Mouse (Mus musculus): ENCODE results near the gene Bmpr1b. TPM values are rescaled to one million over a fixed set of nuclear protein-coding genes. Genes with fewer than 3 reads are reported as not detected.
"Not testable (repeated sequence)": the region's sequence is repeated elsewhere in the genome, so short reads cannot be mapped to it uniquely, and the experiment has no call there.

The Bmpr1b gene
- polyA plus RNA-seq (2017; shearing (Covaris generic)) = not detected

DNA sequence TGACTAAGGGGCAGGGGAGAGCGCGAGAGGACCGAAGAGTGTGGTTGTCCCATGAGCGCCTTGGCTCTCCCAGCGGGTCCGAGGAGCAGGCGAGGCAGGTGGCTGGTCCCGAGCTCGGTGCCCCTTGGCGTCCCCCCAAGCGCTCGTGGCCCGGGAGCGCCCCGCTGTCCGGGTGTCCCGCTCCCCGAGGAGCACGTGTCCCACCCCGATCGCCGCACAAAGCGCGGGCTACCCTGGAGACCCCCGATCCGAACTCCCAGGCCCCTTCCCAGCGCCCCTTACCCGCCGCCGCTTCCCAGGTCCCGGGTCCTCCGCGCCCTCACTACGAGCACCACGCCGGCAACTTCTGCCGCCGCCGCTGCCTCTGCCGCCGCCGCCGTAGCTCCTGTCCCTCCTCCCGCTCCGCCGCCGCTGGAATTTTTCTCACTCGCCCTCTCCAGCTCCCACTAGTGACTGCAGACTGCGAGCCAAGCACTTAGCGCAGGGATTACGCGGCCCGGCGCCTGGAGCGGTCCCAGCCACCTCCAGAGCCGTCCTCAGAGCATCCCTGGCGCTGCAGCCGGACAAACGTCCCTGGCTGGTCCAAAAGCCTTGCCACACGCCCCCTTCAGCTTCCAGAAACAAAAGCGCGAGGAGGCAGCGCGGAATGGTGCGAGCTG, at the start of gene Bmpr1b:
TSS of gene Bmpr1b (minus strand) at position 563 of the 659 bp plus-strand sequence.
- no peak for ATAC-seq

- no peak for ATAC-seq
Measured at GRCm38 (mm10) chr3:142212821-142213220, 43.6 kb upstream of the Bmpr1b start.

DNA sequence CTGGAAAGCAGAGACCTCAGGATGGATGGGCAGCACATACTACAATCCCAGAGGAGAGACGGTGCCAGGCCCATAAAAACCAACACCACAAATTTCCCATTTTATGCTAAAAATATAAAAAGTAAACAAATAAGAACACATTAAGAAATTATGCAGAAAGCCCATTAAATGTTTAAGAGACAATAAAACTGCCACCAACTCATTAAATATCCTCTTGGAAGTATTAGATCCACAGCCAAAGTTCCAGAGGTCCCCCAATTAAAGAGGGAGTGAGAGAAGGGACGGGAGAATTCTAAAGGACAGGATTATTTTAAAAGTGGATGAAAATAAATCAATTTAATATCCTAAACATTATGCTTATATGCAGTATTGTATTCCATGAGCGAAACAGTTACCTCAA, 43.0 kb upstream of the Bmpr1b start:
- no peak for ATAC-seq

GRCm38 (mm10) chr3:142209981-142210380, 40.8 kb upstream of the Bmpr1b start:
- no peak for ATAC-seq

DNA sequence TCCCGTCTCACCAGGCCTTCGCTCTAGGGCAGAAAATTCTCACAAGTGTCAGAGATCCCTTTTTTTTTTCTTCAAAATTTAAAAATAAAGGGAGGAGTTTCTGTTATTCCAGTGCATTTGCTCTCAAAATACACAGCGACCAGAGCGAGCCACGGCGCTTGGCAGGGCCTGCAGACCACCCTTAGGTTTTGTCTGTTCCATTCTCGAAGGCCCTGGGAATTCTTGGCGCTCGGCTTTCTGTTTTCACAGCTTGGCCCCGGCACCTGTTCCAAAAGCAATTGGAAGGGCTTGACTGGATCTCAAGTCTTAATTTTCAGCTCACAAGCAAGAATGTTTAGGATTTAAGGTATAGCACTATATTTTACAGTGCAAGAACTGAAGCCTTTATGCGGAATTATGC, 39.8 kb upstream of the Bmpr1b start:
- no peak for ATAC-seq

DNA sequence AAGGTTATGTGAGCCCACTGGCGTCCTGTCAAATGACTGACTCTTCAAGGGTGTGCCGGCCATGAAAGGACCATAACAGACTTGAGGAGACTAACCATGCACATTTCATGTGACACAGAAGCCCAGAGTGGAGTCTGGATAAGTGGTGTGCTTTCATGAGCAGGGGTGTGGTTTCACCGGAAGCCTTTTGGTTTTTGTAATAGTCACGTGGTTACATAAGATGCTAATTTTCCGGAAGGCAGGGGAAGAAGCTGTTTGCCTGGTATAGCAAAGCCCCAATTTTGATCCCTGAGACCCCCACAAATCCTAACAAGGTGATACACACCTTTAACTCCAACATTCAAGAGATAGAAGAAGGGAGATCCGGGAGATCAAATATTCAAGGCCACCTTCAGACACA, 38.3 kb upstream of the Bmpr1b start:
- no peak for ATAC-seq

GRCm38 (mm10) chr3:142206316-142206715, 37.1 kb upstream of the Bmpr1b start:
- ATAC-seq = no peak

- ATAC-seq = no peak
Measured at GRCm38 (mm10) chr3:142196142-142196541, 26.9 kb upstream of the Bmpr1b start.

DNA sequence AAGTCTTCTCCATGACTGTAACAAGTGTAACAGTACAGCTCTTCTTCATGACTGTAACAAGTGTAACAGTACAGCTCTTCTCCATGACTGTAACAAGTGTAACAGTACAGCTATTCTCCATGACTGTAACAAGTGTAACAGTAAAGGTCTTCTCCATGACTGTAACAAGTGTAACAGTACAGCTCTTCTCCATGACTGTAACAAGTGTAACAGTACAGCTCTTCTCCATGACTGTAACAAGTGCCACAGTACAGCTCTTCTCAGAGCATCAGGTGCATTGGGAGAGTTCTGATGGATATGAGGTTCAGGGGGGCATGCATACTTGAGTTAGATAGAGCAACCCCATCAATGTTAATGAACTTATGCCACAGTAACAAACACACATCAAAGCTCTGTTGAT, 22.4 kb upstream of the Bmpr1b start:
- ATAC-seq = not testable (repeated sequence)

GRCm38 (mm10) chr3:142186551-142186950, 17.3 kb upstream of the Bmpr1b start:
- ATAC-seq = no peak

- ATAC-seq = no peak
Measured at GRCm38 (mm10) chr3:142173996-142174395, 4.8 kb upstream of the Bmpr1b start.

GRCm38 (mm10) chr3:142168251-142168862, 868 bp downstream of the Bmpr1b start:
- ATAC-seq = no peak

DNA sequence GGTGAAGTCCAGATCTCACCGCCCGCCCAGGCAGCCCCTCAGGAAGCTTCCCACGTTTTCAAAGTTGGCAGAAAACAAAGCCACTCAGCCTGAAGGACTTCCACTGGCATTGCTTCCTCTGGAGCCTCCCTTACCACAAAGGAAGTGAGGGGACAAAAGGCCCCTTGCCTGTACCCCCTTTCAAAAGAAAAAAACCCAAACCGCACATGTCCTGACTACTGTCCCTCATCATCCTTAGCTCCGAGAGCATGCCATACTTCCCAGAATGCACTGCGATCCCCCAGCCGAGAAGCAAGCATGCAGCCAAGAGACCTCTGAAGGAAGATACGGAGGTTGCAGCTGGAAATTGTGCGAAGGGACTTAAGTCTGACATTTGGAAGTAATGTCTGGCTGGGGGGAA, 4.2 kb downstream of the Bmpr1b start:
- ATAC-seq = no peak

DNA sequence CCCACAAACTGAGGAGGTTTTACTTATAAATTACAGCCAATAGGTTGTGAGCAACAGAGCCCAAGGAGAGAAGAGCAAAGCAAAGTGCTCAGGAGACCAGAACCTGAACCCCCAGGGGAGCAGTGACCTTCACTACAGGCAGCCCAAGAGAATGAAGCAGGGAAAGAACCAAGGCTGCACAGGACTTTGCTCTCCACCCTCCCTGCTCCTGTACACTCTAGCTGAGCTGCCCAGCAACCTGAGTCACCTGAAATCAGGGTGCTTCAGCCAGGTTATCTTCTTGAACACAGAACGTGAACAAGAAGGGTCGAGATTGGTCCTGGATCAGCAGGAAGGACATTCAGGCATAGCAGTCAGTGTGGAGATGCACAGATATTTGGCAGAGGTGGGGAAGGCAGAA, 5.3 kb downstream of the Bmpr1b start:
- no peak for ATAC-seq

- no peak for ATAC-seq
Measured at GRCm38 (mm10) chr3:142161405-142161804, 7.8 kb downstream of the Bmpr1b start.

DNA sequence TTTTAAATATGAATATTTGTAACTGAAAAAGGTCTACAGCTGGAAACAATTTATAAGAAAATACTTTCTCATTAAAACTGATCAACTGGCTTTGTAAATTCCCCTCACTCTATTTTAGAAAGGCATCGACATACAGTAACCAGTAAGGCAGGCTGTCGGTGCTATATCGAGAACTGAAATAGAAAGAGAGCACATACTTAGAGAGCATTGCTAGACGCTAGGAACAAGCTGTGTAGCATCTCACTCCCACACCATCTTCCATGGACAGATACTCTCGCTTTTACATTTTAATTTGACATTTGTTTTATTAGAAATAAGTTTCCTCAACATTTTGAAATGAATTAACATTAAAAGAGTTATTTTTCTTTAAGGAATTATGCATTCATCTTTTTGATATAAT, 17.2 kb downstream of the Bmpr1b start:
- no peak for ATAC-seq

GRCm38 (mm10) chr3:142138796-142139195, 30.4 kb downstream of the Bmpr1b start:
- ATAC-seq = no peak

- ATAC-seq = no peak
Measured at GRCm38 (mm10) chr3:142126379-142126778, 42.8 kb downstream of the Bmpr1b start.

DNA sequence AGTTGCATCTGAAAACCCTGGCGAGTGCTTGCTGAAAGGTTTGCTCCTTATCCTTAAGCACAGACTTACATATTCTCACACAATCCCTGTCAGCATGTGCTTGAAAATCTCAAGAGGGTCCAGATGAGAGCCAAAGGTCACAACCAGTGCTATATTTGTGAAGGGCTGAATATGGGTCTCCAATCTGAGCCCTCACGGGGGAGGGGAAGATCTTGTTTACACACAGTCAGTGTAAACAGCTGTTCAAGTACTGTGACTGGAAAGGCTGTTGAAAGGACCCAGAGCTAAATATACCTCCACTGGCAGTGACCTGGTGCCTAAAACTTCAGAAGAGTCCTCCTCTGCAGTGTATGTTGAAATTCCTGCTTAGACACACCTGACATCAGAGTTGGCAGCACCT, 43.7 kb downstream of the Bmpr1b start:
- ATAC-seq = no peak

GRCm38 (mm10) chr3:142124255-142124654, 45.0 kb downstream of the Bmpr1b start:
- ATAC-seq = no peak

GRCm38 (mm10) chr3:142122376-142122775, 46.8 kb downstream of the Bmpr1b start:
- ATAC-seq = no peak

- ATAC-seq = no peak
Measured at GRCm38 (mm10) chr3:142120795-142121194, 48.4 kb downstream of the Bmpr1b start.

GRCm38 (mm10) chr3:142114762-142115316, 54.4 kb downstream of the Bmpr1b start:
- ATAC-seq = no peak

- ATAC-seq = no peak
Measured at GRCm38 (mm10) chr3:142114190-142114589, 55.0 kb downstream of the Bmpr1b start.
